Mouse (Mus musculus) MEL (cell line): Measurements from ENCODE around the gene Hoxd1. TPM values are rescaled to one million over a fixed set of nuclear protein-coding genes. Genes with fewer than 3 reads are reported as not detected.

ENCODE experiments used
- DNase-seq: peaks from one replicate; pipeline ENCODE4 v3.0.0; 2011; ENCODE audit warnings: low read depth, low spot score
- H3K27ac ChIP-seq: 2 replicates; pipeline ENCODE4 v1.5.1; 2012; ENCODE audit warnings: low read depth, mild to moderate bottlenecking, control low read depth, low read length, moderate library complexity; ENCODE audit not compliant: control insufficient read depth
- H3K27me3 ChIP-seq, 2 experiments: fragments of 150-350 bp in 1 of 2; sonication (generic) in 1 of 2; 2 replicates each; pipeline ENCODE4 v1.6.1; 2012; ENCODE audit warnings: low read length in 2 of 2, mild to moderate bottlenecking in 2 of 2, improper control_type of control experiment in 1 of 2, moderate library complexity in 1 of 2; ENCODE audit not compliant: insufficient read depth in 2 of 2, control insufficient read depth in 1 of 2
- H3K36me3 ChIP-seq, 2 experiments: 2 replicates each; pipeline ENCODE4 v1.6.1; 2012 to 2014; ENCODE audit warnings: low read length in 2 of 2, improper control_type of control experiment in 1 of 2, inconsistent platforms in 1 of 2, mild to moderate bottlenecking in 1 of 2; ENCODE audit not compliant: insufficient read depth in 2 of 2, control insufficient read depth in 1 of 2
- H3K4me1 ChIP-seq, 2 experiments: fragments of 150-350 bp in 1 of 2; sonication (generic) in 1 of 2; 2 replicates each; pipeline ENCODE4 v1.6.1; 2012; ENCODE audit warnings: low read length in 2 of 2, improper control_type of control experiment in 1 of 2, mild to moderate bottlenecking in 1 of 2; ENCODE audit not compliant: insufficient read depth in 2 of 2, control insufficient read depth in 1 of 2
- H3K4me3 ChIP-seq, 2 experiments: fragments of 150-350 bp in 1 of 2; sonication (generic) in 1 of 2; 2 replicates each; pipeline ENCODE4 v1.5.1; 2012; ENCODE audit warnings: low read depth in 2 of 2, low read length in 2 of 2, mild to moderate bottlenecking in 2 of 2, moderate library complexity in 2 of 2, control low read depth in 1 of 2, improper control_type of control experiment in 1 of 2; ENCODE audit not compliant: control insufficient read depth in 1 of 2, insufficient read depth in 1 of 2
- H3K79me2 ChIP-seq: 2 replicates; pipeline ENCODE4 v1.6.1; 2012; ENCODE audit warnings: mild to moderate bottlenecking, low read length, moderate library complexity; ENCODE audit not compliant: control insufficient read depth, poor library complexity, insufficient read depth
- H3K9ac ChIP-seq: 2 replicates; pipeline ENCODE4 v1.6.1; 2012; ENCODE audit warnings: low read depth, mild to moderate bottlenecking, control low read depth, low read length, moderate library complexity; ENCODE audit not compliant: control insufficient read depth, poor library complexity, severe bottlenecking
- H3K9me3 ChIP-seq: fragments of 150-350 bp; sonication (generic); replicated peaks from 2 replicates; pipeline ENCODE4 v1.6.1; 2012; ENCODE audit warnings: mild to moderate bottlenecking, low read length, improper control_type of control experiment, moderate library complexity; ENCODE audit not compliant: insufficient read depth
- CTCF ChIP-seq, 3 experiments: IDR thresholded peaks in 2 of 3; conservative IDR thresholded peaks in 1 of 3; 2 replicates each; pipeline ENCODE4 v1.5.1; 2011 to 2012; ENCODE audit warnings: low read length in 3 of 3, low read depth in 2 of 3, mild to moderate bottlenecking in 2 of 3, improper control_type of control experiment in 1 of 3, inconsistent platforms in 1 of 3, mixed read lengths in 1 of 3, moderate library complexity in 1 of 3; ENCODE audit not compliant: control insufficient read depth in 1 of 3, insufficient read depth in 1 of 3, poor library complexity in 1 of 3, severe bottlenecking in 1 of 3
- ELF1 ChIP-seq: IDR thresholded peaks from 2 replicates; pipeline ENCODE4 v1.6.1; 2014; ENCODE audit warnings: low read depth, mild to moderate bottlenecking, inconsistent platforms, low read length, improper control_type of control experiment, moderate library complexity
- HCFC1 ChIP-seq: IDR thresholded peaks from 2 replicates; pipeline ENCODE4 v1.6.1; 2012; ENCODE audit warnings: low read depth, mild to moderate bottlenecking, inconsistent platforms, low read length, improper control_type of control experiment, moderate library complexity
- MAFK ChIP-seq: IDR thresholded peaks from 2 replicates; pipeline ENCODE4 v1.6.1; 2011; ENCODE audit warnings: low read depth, mild to moderate bottlenecking, low read length, improper control_type of control experiment, borderline replicate concordance
- MAZ ChIP-seq: IDR thresholded peaks from 2 replicates; pipeline ENCODE4 v1.6.1; 2012; ENCODE audit warnings: low read depth, mild to moderate bottlenecking, inconsistent platforms, low read length, improper control_type of control experiment
- NRF1 ChIP-seq: IDR thresholded peaks from 2 replicates; pipeline ENCODE4 v1.6.1; 2014; ENCODE audit warnings: low read depth, mild to moderate bottlenecking, inconsistent platforms, low read length, improper control_type of control experiment, moderate library complexity; ENCODE audit not compliant: poor library complexity, insufficient read depth, severe bottlenecking
- SIN3A ChIP-seq: IDR thresholded peaks from 2 replicates; pipeline ENCODE4 v1.6.1; 2012; ENCODE audit warnings: low read length, improper control_type of control experiment, inconsistent platforms
- SMC3 ChIP-seq: IDR thresholded peaks from 2 replicates; pipeline ENCODE4 v1.6.1; 2011; ENCODE audit warnings: low read depth, low read length, improper control_type of control experiment
- TAL1 ChIP-seq: IDR thresholded peaks from 2 replicates; pipeline ENCODE4 v1.6.1; 2012; ENCODE audit warnings: mild to moderate bottlenecking, inconsistent platforms, low read length, moderate library complexity, mixed read lengths
- TBP ChIP-seq: IDR thresholded peaks from 2 replicates; pipeline ENCODE4 v1.8.0; 2011; ENCODE audit warnings: low read depth, low read length, improper control_type of control experiment
- UBTF ChIP-seq: IDR thresholded peaks from 2 replicates; pipeline ENCODE4 v1.6.1; 2012; ENCODE audit warnings: low read depth, mild to moderate bottlenecking, inconsistent platforms, low read length, improper control_type of control experiment, moderate library complexity, borderline replicate concordance; ENCODE audit not compliant: insufficient read depth
- USF2 ChIP-seq, 2 experiments: IDR thresholded peaks; 2 replicates each; pipeline ENCODE4 v1.6.1; 2011 to 2012; ENCODE audit warnings: improper control_type of control experiment in 2 of 2, low read length in 2 of 2, borderline replicate concordance in 1 of 2, inconsistent platforms in 1 of 2, low read depth in 1 of 2, mild to moderate bottlenecking in 1 of 2; ENCODE audit not compliant: insufficient read depth in 1 of 2
- ZC3H11A ChIP-seq: IDR thresholded peaks from 2 replicates; pipeline ENCODE4 v1.6.1; 2012; ENCODE audit warnings: low read depth, mild to moderate bottlenecking, inconsistent platforms, low read length, improper control_type of control experiment
- ZNF384 ChIP-seq: IDR thresholded peaks from 2 replicates; pipeline ENCODE4 v1.6.1; 2012; ENCODE audit warnings: low read depth, mild to moderate bottlenecking, inconsistent platforms, low read length, improper control_type of control experiment
- polyA plus RNA-seq, 2 experiments: library from polyadenylated mRNA; stranded (reverse) in 1 of 2; unstranded in 1 of 2; fragments of >175 nt in 1 of 2; fragments of >200 nt in 1 of 2; gene quantifications; 2 replicates each; pipeline versions ENCODE4 v1.2.1 to v1.2.4; 2012; ENCODE audit warnings: low replicate concordance in 2 of 2, low read depth in 1 of 2; ENCODE audit not compliant: insufficient read length in 2 of 2, insufficient read depth in 1 of 2, missing spikeins in 1 of 2
- total RNA-seq: library from RNA; depleted of rRNA; stranded (reverse); fragments of 300-350 nt; gene quantifications from 2 replicates; pipeline ENCODE4 v1.2.3, GENCODE M21; 2012

The Hoxd1 gene
- total and polyA plus RNA-seq, 3 experiments = not detected

GRCm38 (mm10) chr2:74722949-74723348 is 39.8 kb upstream of the Hoxd1 start:
- H3K9me3 ChIP-seq = no peaks in the 10 kb centered on the region
- H3K9ac ChIP-seq = no peak overlapping the region
- TF ChIP-seq TBP = no peak
- no peak for TF ChIP-seq SIN3A
- no peak for TF ChIP-seq MAFK
- TF ChIP-seq, all 39 proteins: peak for 0
- Histone ChIP-seq H3K27ac (no peak overlapping the region), H3K36me3 (no peaks in the 10 kb centered on the region), H3K4me3 (no peak overlapping the region), H3K27me3 (no peaks in the 10 kb centered on the region; a peak in 1 of 4 replicates), H3K79me2 (no peaks in the 10 kb centered on the region), H3K4me1 (no peaks in the 10 kb centered on the region)
- DNase-seq = no peak

GRCm38 (mm10) chr2:74724244-74725015 is 38.4 kb upstream of the Hoxd1 start:
- Histone ChIP-seq H3K27ac (no peak overlapping the region), H3K27me3 (no peaks in the 10 kb centered on the region; a peak in 1 of 4 replicates), H3K4me3 (no peak overlapping the region), H3K4me1 (no peaks in the 10 kb centered on the region), H3K36me3 (no peaks in the 10 kb centered on the region)
- TF ChIP-seq SMC3 = no peak
- TF ChIP-seq TAL1 = no peak
- no peak for TF ChIP-seq ZNF384
- TF ChIP-seq HCFC1 = no peak
- TF ChIP-seq MAZ = no peak
- no peak for TF ChIP-seq USF2 (IDR thresholded peaks at IDR 0.05; ENCODE audit: borderline replicate concordance in 1 of 2, insufficient read depth in 1 of 2, low read depth in 1 of 2, low read length in 2 of 2)
- no peak for TF ChIP-seq UBTF
- no peak for TF ChIP-seq ZC3H11A
- no peak for TF ChIP-seq MAFK
- TF ChIP-seq NRF1 = no peak
- TF ChIP-seq ELF1 = no peak
- no peak for TF ChIP-seq CTCF (IDR thresholded peaks at IDR 0.05 in 2 of 3, conservative IDR thresholded peaks at IDR 0.05 in 1 of 3; ENCODE audit: control insufficient read depth in 1 of 3, insufficient read depth in 1 of 3, low read depth in 2 of 3, low read length in 3 of 3, poor library complexity in 1 of 3, severe bottlenecking in 1 of 3)
- TF ChIP-seq, all 39 proteins: peak for 0
- DNase-seq = peak; percentile 34
- no peak overlapping the region for H3K9ac ChIP-seq
- no peaks in the 10 kb centered on the region for H3K79me2 ChIP-seq
- no peaks in the 10 kb centered on the region for H3K9me3 ChIP-seq
